Mouse (Mus musculus) midbrain, postnatal 0 days (tissue): ENCODE measurements around the gene Arid3c. TPM values are rescaled to one million over a fixed set of nuclear protein-coding genes. Genes with fewer than 3 reads are reported as not detected.

Experiments
- ATAC-seq: fragments of 200-750 bp; cut with Nextera tagmentation; 2 replicates; pipeline ENCODE4 v1.8.0; 2017; ENCODE audit warnings: moderate number of reproducible peaks, mild to moderate bottlenecking, moderate TSS enrichment, moderate library complexity; ENCODE audit not compliant: low FRiP score
- DNase-seq: peaks from one replicate; pipeline ENCODE4 v3.0.0-alpha.2; 2015; ENCODE audit warnings: low spot score
- H3K27ac ChIP-seq: fragments of 300-500 bp; sonication (generic); 2 replicates; pipeline ENCODE4 v1.5.1; 2014; ENCODE audit warnings: low read depth, mild to moderate bottlenecking, low read length, mixed read lengths
- H3K27me3 ChIP-seq: fragments of 300-500 bp; sonication (generic); 2 replicates; pipeline ENCODE4 v1.6.1; 2014; ENCODE audit warnings: low read length, control low read depth, mixed read lengths; ENCODE audit not compliant: insufficient read depth
- H3K36me3 ChIP-seq: fragments of 300-500 bp; sonication (generic); 2 replicates; pipeline ENCODE4 v1.6.1; 2014; ENCODE audit warnings: low read length, control low read depth, mixed read lengths; ENCODE audit not compliant: insufficient read depth
- H3K4me1 ChIP-seq: fragments of 300-500 bp; sonication (generic); 2 replicates; pipeline ENCODE4 v1.6.1; 2014; ENCODE audit warnings: mild to moderate bottlenecking, control low read depth, antibody characterized with exemption, low read length, mixed read lengths; ENCODE audit not compliant: insufficient read depth
- H3K4me2 ChIP-seq: fragments of 300-500 bp; sonication (generic); 2 replicates; pipeline ENCODE4 v1.6.1; 2014; ENCODE audit warnings: low read depth, mild to moderate bottlenecking, low read length, mixed read lengths; ENCODE audit not compliant: poor library complexity, severe bottlenecking
- H3K4me3 ChIP-seq: fragments of 300-500 bp; sonication (generic); 2 replicates; pipeline ENCODE4 v1.5.1; 2014; ENCODE audit warnings: low read depth, mild to moderate bottlenecking, low read length, moderate library complexity
- H3K9ac ChIP-seq: fragments of 300-500 bp; sonication (generic); replicated peaks from 2 replicates; pipeline ENCODE4 v1.6.1; 2014; ENCODE audit warnings: mild to moderate bottlenecking, low read length, moderate library complexity, mixed read lengths; ENCODE audit not compliant: poor library complexity, severe bottlenecking
- H3K9me3 ChIP-seq: fragments of 300-500 bp; sonication (generic); 2 replicates; pipeline ENCODE4 v1.6.1; 2016; ENCODE audit warnings: low read length, control low read depth
- CTCF ChIP-seq: IDR thresholded peaks from 2 replicates; pipeline ENCODE4 v1.5.1; 2016; ENCODE audit warnings: antibody characterized with exemption, mild to moderate bottlenecking
- WGBS: fragments of 180-500 bp; shearing (Covaris S2); extraction: QIAGEN DNeasy Blood & Tissue Kit; methylation state at CpG from one replicate; pipeline ENCODE4 v1.1.7; 2014; 5-methylcytosine and 5-hydroxymethylcytosine counted together
- polyA plus RNA-seq: library from polyadenylated mRNA; unstranded; fragments of >200 nt; fragmentation: Nextera tagmentation; extraction: Ambion mirVana; gene quantifications from 2 replicates; pipeline ENCODE4 v1.2.1, GENCODE M21; 2015
- total RNA-seq: library from RNA; depleted of rRNA; stranded (reverse); fragments of >200 nt; gene quantifications from 2 replicates; pipeline ENCODE4 v1.2.3, GENCODE M21; 2014

The Arid3c gene
- total and polyA plus RNA-seq, 2 experiments from 2014 or later: 0.27 to 0.48 TPM

- 0 out of 2 replicates have a peak overlapping the region, but pooled peaks have one; percentile 36 for H3K9ac ChIP-seq
- 0 out of 2 replicates have a peak, but pooled peaks cover 4% of the 10 kb centered on the region for H3K36me3 ChIP-seq
- H3K27ac ChIP-seq: peak overlapping the region; percentile 43; the same call in 1 of the 2 replicates
- no peak for DNase-seq
- 43% methylated on average over 6 of the region's 6 CpGs for WGBS
- H3K9me3 ChIP-seq: no peaks in the 10 kb centered on the region
- H3K4me1 ChIP-seq: no peaks in the 10 kb centered on the region; the same call in 1 of the 2 replicates
- ATAC-seq: no peak
- peak overlapping the region; percentile 30 for H3K4me3 ChIP-seq
- no peak for TF ChIP-seq CTCF
- H3K4me2 ChIP-seq: peak overlapping the region; percentile 43
- H3K27me3 ChIP-seq: no peaks in the 10 kb centered on the region
Observed at GRCm38 (mm10) chr4:41759656-41760287, 28.8 kb upstream of the Arid3c start.

GRCm38 (mm10) chr4:41759206-41759605 is 28.3 kb upstream of the Arid3c start:
- no peak for ATAC-seq
- H3K27me3 ChIP-seq: no peaks in the 10 kb centered on the region
- H3K9me3 ChIP-seq: no peaks in the 10 kb centered on the region
- no peak overlapping the region for H3K9ac ChIP-seq
- H3K4me2 ChIP-seq: no peak overlapping the region
- H3K4me1 ChIP-seq: no peaks in the 10 kb centered on the region; the same call in 1 of the 2 replicates
- H3K4me3 ChIP-seq: no peak overlapping the region
- peak; percentile 51 for DNase-seq
- TF ChIP-seq CTCF: no peak
- 0 out of 2 replicates have a peak, but pooled peaks cover 4% of the 10 kb centered on the region for H3K36me3 ChIP-seq
- 82% methylated on average over 9 of the region's 9 CpGs for WGBS
- H3K27ac ChIP-seq: no peak overlapping the region

GRCm38 (mm10) chr4:41758701-41759100 is 27.8 kb upstream of the Arid3c start:
- 94% methylated on average over 4 of the region's 4 CpGs for WGBS
- DNase-seq (no peak), ATAC-seq (no peak)
- Histone ChIP-seq H3K4me2 (no peak overlapping the region), H3K27me3 (no peaks in the 10 kb centered on the region), H3K4me1 (no peaks in the 10 kb centered on the region; the same call in 1 of the 2 replicates), H3K9ac (no peak overlapping the region; the same call in 1 of the 2 replicates), H3K36me3 (0 out of 2 replicates have a peak, but pooled peaks cover 4% of the 10 kb centered on the region), H3K27ac (no peak overlapping the region), H3K9me3 (no peaks in the 10 kb centered on the region), H3K4me3 (no peak overlapping the region)
- TF ChIP-seq CTCF: no peak

GRCm38 (mm10) chr4:41758021-41758420 is 27.1 kb upstream of the Arid3c start:
- 0 out of 2 replicates have a peak, but pooled peaks cover 4% of the 10 kb centered on the region for H3K36me3 ChIP-seq

GRCm38 (mm10) chr4:41757321-41757720 is 26.4 kb upstream of the Arid3c start:
- Histone ChIP-seq H3K4me1 (no peaks in the 10 kb centered on the region; the same call in 1 of the 2 replicates), H3K4me3 (no peak overlapping the region), H3K36me3 (0 out of 2 replicates have a peak, but pooled peaks cover 4% of the 10 kb centered on the region), H3K27me3 (no peaks in the 10 kb centered on the region), H3K4me2 (no peak overlapping the region), H3K27ac (no peak overlapping the region), H3K9ac (no peak overlapping the region), H3K9me3 (no peaks in the 10 kb centered on the region)
- no peak for TF ChIP-seq CTCF
- WGBS: 91% methylated on average over 13 of the region's 13 CpGs
- DNase-seq: no peak
- ATAC-seq: no peak

More at GRCm38 (mm10) chr4:41758021-41758420, 27.1 kb upstream of the Arid3c start:
- Histone ChIP-seq H3K4me3 (no peak overlapping the region), H3K9me3 (no peaks in the 10 kb centered on the region), H3K4me1 (no peaks in the 10 kb centered on the region; the same call in 1 of the 2 replicates), H3K4me2 (no peak overlapping the region), H3K9ac (no peak overlapping the region), H3K27me3 (no peaks in the 10 kb centered on the region), H3K27ac (no peak overlapping the region)
- 81% methylated on average over 11 of the region's 11 CpGs for WGBS
- ATAC-seq (no peak), DNase-seq (no peak)
- no peak for TF ChIP-seq CTCF

- TF ChIP-seq CTCF: no peak
- Histone ChIP-seq H3K9ac (peak overlapping the region; percentile 76; the same call in 1 of the 2 replicates), H3K36me3 (0 out of 2 replicates have a peak, but pooled peaks cover 4% of the 10 kb centered on the region), H3K9me3 (no peaks in the 10 kb centered on the region), H3K4me2 (peak overlapping the region; percentile 88), H3K27me3 (no peaks in the 10 kb centered on the region), H3K4me1 (no peaks in the 10 kb centered on the region; the same call in 1 of the 2 replicates), H3K4me3 (peak overlapping the region; percentile 77), H3K27ac (no peak overlapping the region)
- WGBS: 81% methylated on average over 8 of the region's 8 CpGs
- DNase-seq (no peak), ATAC-seq (no peak)
Observed at GRCm38 (mm10) chr4:41756440-41756839, 25.5 kb upstream of the Arid3c start.
